Mouse (Mus musculus): Measurements from ENCODE around the gene March6. TPM values are rescaled to one million over a fixed set of nuclear protein-coding genes. Genes with fewer than 3 reads are reported as not detected.

The March6 gene
- polyA plus RNA-seq, 1 experiment from 2014 or later: 37.6 TPM

DNA sequence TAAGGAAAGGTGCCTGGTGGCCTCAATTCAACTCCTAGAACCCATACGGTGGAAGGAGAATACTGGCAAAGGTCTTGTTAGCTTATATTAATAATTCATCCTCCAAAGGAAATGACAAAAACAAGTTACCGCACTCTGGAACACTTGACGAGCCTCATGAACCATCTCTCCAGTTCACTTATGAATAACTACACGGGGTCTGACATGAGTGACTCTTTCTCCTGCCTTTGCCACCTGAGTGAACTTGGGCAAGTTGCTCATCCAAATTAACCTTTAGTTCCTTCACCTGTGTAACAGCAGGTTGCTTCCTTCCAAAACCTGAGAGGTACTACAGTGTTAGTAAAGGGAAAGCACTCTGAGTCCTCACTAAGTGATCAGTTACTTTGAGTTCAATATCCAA is 2.4 kb downstream of the March6 start:
- H3K9ac ChIP-seq (ENCODE audit: low read length): no peak overlapping the region
- H3K4me2 ChIP-seq (ENCODE audit: low read length): no peak overlapping the region
- H3K27me3 ChIP-seq (ENCODE audit: control insufficient read depth, insufficient read depth, low read length): no peaks in the 10 kb centered on the region
- H3K4me3 ChIP-seq (ENCODE audit: control insufficient read depth in 1 of 2, insufficient read depth in 1 of 2, low read depth in 1 of 2, low read length in 2 of 2): no peak overlapping the region
- no peaks in the 10 kb centered on the region for H3K9me3 ChIP-seq (ENCODE audit: control insufficient read depth, low read length)
- H3K4me1 ChIP-seq (ENCODE audit: control insufficient read depth in 2 of 2, insufficient read depth in 2 of 2, low read length in 2 of 2): peaks cover 2 to 28% of the 10 kb centered on the region in 2 experiments
- no peak for ATAC-seq (ENCODE audit: insufficient number of reproducible peaks, insufficient read depth, low FRiP score, low read depth)
- 0 out of 2 replicates have a peak, but pooled peaks cover 4% of the 10 kb centered on the region for H3K36me3 ChIP-seq (ENCODE audit: control insufficient read depth, insufficient read depth, low read length)
- H3K27ac ChIP-seq (replicated peaks in 1 of 2; ENCODE audit: control insufficient read depth in 1 of 2, insufficient read depth in 1 of 2, low read depth in 2 of 2, low read length in 2 of 2): no peak overlapping the region
- WGBS: 90% methylated on average over 4 of the region's 4 CpGs

DNA sequence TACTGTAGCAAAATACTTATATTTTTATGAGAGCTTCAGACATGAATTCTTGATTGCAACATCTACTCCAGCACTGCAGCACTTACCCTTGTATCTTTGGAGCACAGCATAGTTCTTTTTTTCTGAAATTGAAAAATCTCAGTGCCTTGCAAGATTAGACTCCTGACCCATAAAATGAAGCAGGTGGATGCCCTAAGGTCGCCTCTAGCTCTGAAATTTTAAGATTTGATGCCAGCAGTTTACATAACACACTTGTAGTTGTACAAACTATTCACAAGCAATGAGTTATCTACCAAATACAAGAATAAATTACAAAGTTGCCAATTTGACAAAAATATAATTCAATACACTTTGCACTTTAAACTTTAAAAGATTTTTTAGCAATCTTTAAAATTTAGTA is 4.4 kb downstream of the March6 start:
- no peak for ATAC-seq (ENCODE audit: insufficient number of reproducible peaks, insufficient read depth, low FRiP score, low read depth)
- Histone ChIP-seq H3K9ac (ENCODE audit: low read length) (no peak overlapping the region), H3K27ac (replicated peaks in 1 of 2; ENCODE audit: control insufficient read depth in 1 of 2, insufficient read depth in 1 of 2, low read depth in 2 of 2, low read length in 2 of 2) (no peak overlapping the region), H3K36me3 (ENCODE audit: control insufficient read depth, insufficient read depth, low read length) (0 out of 2 replicates have a peak, but pooled peaks cover 4% of the 10 kb centered on the region), H3K27me3 (ENCODE audit: control insufficient read depth, insufficient read depth, low read length) (no peaks in the 10 kb centered on the region), H3K4me1 (ENCODE audit: control insufficient read depth in 2 of 2, insufficient read depth in 2 of 2, low read length in 2 of 2) (peaks cover 0 to 32% of the 10 kb centered on the region in 2 experiments; a peak in 2 of 4 replicates), H3K9me3 (ENCODE audit: control insufficient read depth, low read length) (no peaks in the 10 kb centered on the region), H3K4me2 (ENCODE audit: low read length) (no peak overlapping the region), H3K4me3 (ENCODE audit: control insufficient read depth in 1 of 2, insufficient read depth in 1 of 2, low read depth in 1 of 2, low read length in 2 of 2) (no peak overlapping the region)
- WGBS: 90% methylated on average over 1 of the region's 1 CpGs

DNA sequence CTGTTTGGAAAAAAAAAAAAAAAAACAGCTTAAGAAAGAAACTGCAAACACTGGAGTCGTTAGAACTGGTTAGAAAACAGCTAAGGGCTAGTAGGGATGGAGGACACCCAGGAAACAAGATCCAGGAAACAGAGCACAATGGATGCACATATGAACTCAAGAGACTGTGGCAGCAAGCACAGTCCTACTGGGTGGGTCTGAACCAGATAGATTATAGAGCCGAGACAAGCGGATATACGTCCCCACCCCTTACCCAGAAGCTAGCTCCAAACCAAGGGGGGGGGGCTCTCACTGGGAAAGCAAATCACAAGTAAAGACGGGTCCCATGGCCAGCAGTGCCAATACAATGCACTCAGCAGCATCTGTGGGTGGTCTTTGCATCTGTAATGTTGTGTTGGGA is 11.9 kb downstream of the March6 start:
- Histone ChIP-seq H3K27me3 (ENCODE audit: control insufficient read depth, insufficient read depth, low read length) (no peaks in the 10 kb centered on the region), H3K9me3 (ENCODE audit: control insufficient read depth, low read length) (no peaks in the 10 kb centered on the region), H3K4me3 (ENCODE audit: control insufficient read depth in 1 of 2, insufficient read depth in 1 of 2, low read depth in 1 of 2, low read length in 2 of 2) (no peak overlapping the region), H3K9ac (ENCODE audit: low read length) (no peak overlapping the region), H3K27ac (replicated peaks in 1 of 2; ENCODE audit: control insufficient read depth in 1 of 2, insufficient read depth in 1 of 2, low read depth in 2 of 2, low read length in 2 of 2) (no peak overlapping the region), H3K36me3 (ENCODE audit: control insufficient read depth, insufficient read depth, low read length) (no peaks in the 10 kb centered on the region), H3K4me1 (ENCODE audit: control insufficient read depth in 2 of 2, insufficient read depth in 2 of 2, low read length in 2 of 2) (peaks cover 0 to 9% of the 10 kb centered on the region in 2 experiments; a peak in 1 of 4 replicates), H3K4me2 (ENCODE audit: low read length) (no peak overlapping the region)
- ATAC-seq (ENCODE audit: insufficient number of reproducible peaks, insufficient read depth, low FRiP score, low read depth): no peak
- 76% methylated on average over 5 of the region's 5 CpGs for WGBS

DNA sequence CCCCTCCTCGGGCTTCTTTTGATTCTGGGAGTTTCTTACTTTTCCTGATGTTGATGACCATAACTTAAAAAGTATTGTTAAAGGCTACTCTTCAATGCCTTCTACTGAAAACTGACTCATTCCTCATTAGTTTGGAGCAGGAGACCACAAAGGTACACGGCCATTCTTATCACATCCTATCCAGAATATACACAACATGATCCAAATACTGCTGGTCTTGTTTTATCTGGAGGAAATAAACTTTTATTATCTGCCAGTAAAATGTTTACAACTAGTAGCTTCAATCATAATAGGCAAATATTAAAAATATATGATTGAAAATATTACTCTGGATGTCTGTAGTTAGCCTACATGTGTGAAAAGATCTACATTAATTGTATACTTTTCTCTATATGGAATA is 12.5 kb downstream of the March6 start:
- H3K27ac ChIP-seq (replicated peaks in 1 of 2; ENCODE audit: control insufficient read depth in 1 of 2, insufficient read depth in 1 of 2, low read depth in 2 of 2, low read length in 2 of 2): no peak overlapping the region

DNA sequence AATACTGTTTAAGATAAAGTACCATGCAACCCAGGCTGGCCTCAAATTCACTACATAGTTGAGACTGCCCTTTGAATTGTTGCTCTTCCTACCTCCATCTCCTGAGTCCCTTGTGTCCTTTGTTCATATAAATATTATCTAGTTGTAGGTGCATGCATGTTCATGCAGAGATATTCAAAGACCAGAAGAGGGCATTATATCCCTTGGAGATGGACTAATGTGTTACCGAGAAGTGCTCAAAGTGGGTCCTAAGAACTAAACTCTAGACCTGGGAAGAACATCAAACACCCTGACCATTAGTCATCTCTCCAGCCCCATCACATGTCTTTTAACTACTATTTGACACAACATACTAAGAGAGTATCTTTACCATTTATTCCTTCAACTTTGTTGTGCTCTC is 13.7 kb downstream of the March6 start:
- Histone ChIP-seq H3K4me3 (ENCODE audit: control insufficient read depth in 1 of 2, insufficient read depth in 1 of 2, low read depth in 1 of 2, low read length in 2 of 2) (no peak overlapping the region), H3K4me2 (ENCODE audit: low read length) (no peak overlapping the region), H3K27ac (replicated peaks in 1 of 2; ENCODE audit: control insufficient read depth in 1 of 2, insufficient read depth in 1 of 2, low read depth in 2 of 2, low read length in 2 of 2) (no peak overlapping the region), H3K9ac (ENCODE audit: low read length) (no peak overlapping the region), H3K27me3 (ENCODE audit: control insufficient read depth, insufficient read depth, low read length) (no peaks in the 10 kb centered on the region), H3K36me3 (ENCODE audit: control insufficient read depth, insufficient read depth, low read length) (no peaks in the 10 kb centered on the region), H3K4me1 (ENCODE audit: control insufficient read depth in 2 of 2, insufficient read depth in 2 of 2, low read length in 2 of 2) (0 out of 4 replicates have a peak, but pooled peaks cover 0 to 3% of the 10 kb centered on the region in 2 experiments), H3K9me3 (ENCODE audit: control insufficient read depth, low read length) (no peaks in the 10 kb centered on the region)
- ATAC-seq (ENCODE audit: insufficient number of reproducible peaks, insufficient read depth, low FRiP score, low read depth): no peak
- WGBS: 74% methylated on average over 1 of the region's 1 CpGs

More for the DNA sequence above, 12.5 kb downstream of the March6 start:
- H3K36me3 ChIP-seq (ENCODE audit: control insufficient read depth, insufficient read depth, low read length): no peaks in the 10 kb centered on the region
- no peaks in the 10 kb centered on the region for H3K9me3 ChIP-seq (ENCODE audit: control insufficient read depth, low read length)
- H3K9ac ChIP-seq (ENCODE audit: low read length): no peak overlapping the region
- H3K4me2 ChIP-seq (ENCODE audit: low read length): no peak overlapping the region
- ATAC-seq (ENCODE audit: insufficient number of reproducible peaks, insufficient read depth, low FRiP score, low read depth): no peak
- H3K4me1 ChIP-seq (ENCODE audit: control insufficient read depth in 2 of 2, insufficient read depth in 2 of 2, low read length in 2 of 2): peaks cover 0 to 7% of the 10 kb centered on the region in 2 experiments; a peak in 1 of 4 replicates
- H3K4me3 ChIP-seq (ENCODE audit: control insufficient read depth in 1 of 2, insufficient read depth in 1 of 2, low read depth in 1 of 2, low read length in 2 of 2): no peak overlapping the region
- WGBS: 81% methylated on average over 2 of the region's 2 CpGs
- no peaks in the 10 kb centered on the region for H3K27me3 ChIP-seq (ENCODE audit: control insufficient read depth, insufficient read depth, low read length)

DNA sequence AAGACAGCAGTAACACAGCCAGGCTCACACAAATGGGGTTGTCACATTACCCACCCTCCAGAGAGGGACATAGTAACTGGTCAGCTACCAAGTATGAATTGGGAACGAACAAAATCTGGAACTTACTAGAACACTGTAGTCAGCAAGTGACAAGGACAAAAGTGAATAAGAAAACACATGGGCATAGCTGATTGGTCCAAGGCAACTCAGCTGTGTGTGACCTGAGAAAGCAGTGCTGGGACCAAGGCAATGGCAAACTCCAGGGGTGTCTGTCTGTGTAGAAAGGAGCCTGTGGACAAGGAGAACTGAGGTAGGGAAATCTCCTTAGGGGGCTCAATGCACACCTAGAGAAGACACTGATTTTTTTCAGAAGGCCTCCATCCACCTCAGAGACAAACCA is 19.1 kb downstream of the March6 start:
- peaks cover 2 to 23% of the 10 kb centered on the region in 2 experiments for H3K4me1 ChIP-seq (ENCODE audit: control insufficient read depth in 2 of 2, insufficient read depth in 2 of 2, low read length in 2 of 2)
- no peak overlapping the region for H3K9ac ChIP-seq (ENCODE audit: low read length)
- H3K9me3 ChIP-seq (ENCODE audit: control insufficient read depth, low read length): no peaks in the 10 kb centered on the region
- H3K4me2 ChIP-seq (ENCODE audit: low read length): no peak overlapping the region
- ATAC-seq (ENCODE audit: insufficient number of reproducible peaks, insufficient read depth, low FRiP score, low read depth): no peak
- no peaks in the 10 kb centered on the region for H3K27me3 ChIP-seq (ENCODE audit: control insufficient read depth, insufficient read depth, low read length)
- H3K4me3 ChIP-seq (ENCODE audit: control insufficient read depth in 1 of 2, insufficient read depth in 1 of 2, low read depth in 1 of 2, low read length in 2 of 2): no peak overlapping the region
- 80% methylated on average over 1 of the region's 1 CpGs for WGBS
- no peak overlapping the region for H3K27ac ChIP-seq (replicated peaks in 1 of 2; ENCODE audit: control insufficient read depth in 1 of 2, insufficient read depth in 1 of 2, low read depth in 2 of 2, low read length in 2 of 2)
- H3K36me3 ChIP-seq (ENCODE audit: control insufficient read depth, insufficient read depth, low read length): no peaks in the 10 kb centered on the region

DNA sequence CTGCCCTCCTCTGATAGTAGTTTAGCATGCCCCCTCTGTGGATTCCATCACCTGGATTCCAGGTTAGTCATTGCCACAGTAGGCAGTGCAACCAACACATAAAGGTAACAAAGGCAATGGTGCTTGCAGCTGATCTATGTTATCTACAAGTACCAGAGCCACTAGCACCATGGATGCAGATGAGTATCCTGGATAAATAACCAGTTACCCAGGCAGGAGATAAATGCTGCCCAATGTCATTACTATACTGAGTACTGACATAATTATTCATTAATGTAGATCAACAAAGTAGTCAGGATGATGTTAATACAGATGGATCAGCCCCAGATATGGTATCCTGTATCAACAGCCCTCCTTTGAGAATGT is 19.5 kb downstream of the March6 start:
- Histone ChIP-seq H3K9me3 (ENCODE audit: control insufficient read depth, low read length) (no peaks in the 10 kb centered on the region), H3K4me3 (ENCODE audit: control insufficient read depth in 1 of 2, insufficient read depth in 1 of 2, low read depth in 1 of 2, low read length in 2 of 2) (no peak overlapping the region), H3K27ac (replicated peaks in 1 of 2; ENCODE audit: control insufficient read depth in 1 of 2, insufficient read depth in 1 of 2, low read depth in 2 of 2, low read length in 2 of 2) (no peak overlapping the region), H3K4me2 (ENCODE audit: low read length) (no peak overlapping the region), H3K4me1 (ENCODE audit: control insufficient read depth in 2 of 2, insufficient read depth in 2 of 2, low read length in 2 of 2) (peaks cover 2 to 23% of the 10 kb centered on the region in 2 experiments), H3K27me3 (ENCODE audit: control insufficient read depth, insufficient read depth, low read length) (no peaks in the 10 kb centered on the region), H3K36me3 (ENCODE audit: control insufficient read depth, insufficient read depth, low read length) (no peaks in the 10 kb centered on the region), H3K9ac (ENCODE audit: low read length) (no peak overlapping the region)
- ATAC-seq (ENCODE audit: insufficient number of reproducible peaks, insufficient read depth, low FRiP score, low read depth): no peak
